Mouse (Mus musculus) brain, adult 2 months (tissue): ENCODE data around the gene Heyl.
"Not testable (repeated sequence)": the region's sequence is repeated elsewhere in the genome, so short reads cannot be mapped to it uniquely, and the experiment has no call there.

Source experiments
- DNase-seq: peaks from one replicate; pipeline ENCODE4 v3.0.0; 2011; ENCODE audit warnings: low read depth, low spot score

Heyl gene

GRCm38 (mm10) chr4:123284731-123285624, 51.6 kb downstream of the Heyl start:
- DNase-seq = no peak

- DNase-seq = no peak
Observed at GRCm38 (mm10) chr4:123286790-123287189, 53.4 kb downstream of the Heyl start.

GRCm38 (mm10) chr4:123289038-123289437, 55.7 kb downstream of the Heyl start:
- no peak for DNase-seq

- DNase-seq = no peak
Observed at GRCm38 (mm10) chr4:123292390-123292789, 59.0 kb downstream of the Heyl start.

- no peak for DNase-seq
Observed at GRCm38 (mm10) chr4:123292989-123293388, 59.6 kb downstream of the Heyl start.

GRCm38 (mm10) chr4:123293661-123294443, 60.5 kb downstream of the Heyl start:
- DNase-seq = no peak

- not testable (repeated sequence) for DNase-seq
Observed at GRCm38 (mm10) chr4:123295026-123295425, 61.7 kb downstream of the Heyl start.

GRCm38 (mm10) chr4:123295516-123296147, 62.3 kb downstream of the Heyl start:
- DNase-seq = no peak

- DNase-seq = no peak
Observed at GRCm38 (mm10) chr4:123296148-123296534, 62.8 kb downstream of the Heyl start.

GRCm38 (mm10) chr4:123297195-123297960, 64.0 kb downstream of the Heyl start:
- no peak for DNase-seq

GRCm38 (mm10) chr4:123298226-123298625, 64.9 kb downstream of the Heyl start:
- no peak for DNase-seq

- peak; percentile 53 for DNase-seq
Observed at GRCm38 (mm10) chr4:123298980-123299670, 65.8 kb downstream of the Heyl start.
